Mouse (Mus musculus): ENCODE results near the gene Rnf227. TPM values are rescaled to one million over a fixed set of nuclear protein-coding genes. Genes with fewer than 3 reads are reported as not detected.

Rnf227 gene
- total RNA-seq, 2 experiments from 2014 or later = 0.34 to 0.48 TPM

DNA sequence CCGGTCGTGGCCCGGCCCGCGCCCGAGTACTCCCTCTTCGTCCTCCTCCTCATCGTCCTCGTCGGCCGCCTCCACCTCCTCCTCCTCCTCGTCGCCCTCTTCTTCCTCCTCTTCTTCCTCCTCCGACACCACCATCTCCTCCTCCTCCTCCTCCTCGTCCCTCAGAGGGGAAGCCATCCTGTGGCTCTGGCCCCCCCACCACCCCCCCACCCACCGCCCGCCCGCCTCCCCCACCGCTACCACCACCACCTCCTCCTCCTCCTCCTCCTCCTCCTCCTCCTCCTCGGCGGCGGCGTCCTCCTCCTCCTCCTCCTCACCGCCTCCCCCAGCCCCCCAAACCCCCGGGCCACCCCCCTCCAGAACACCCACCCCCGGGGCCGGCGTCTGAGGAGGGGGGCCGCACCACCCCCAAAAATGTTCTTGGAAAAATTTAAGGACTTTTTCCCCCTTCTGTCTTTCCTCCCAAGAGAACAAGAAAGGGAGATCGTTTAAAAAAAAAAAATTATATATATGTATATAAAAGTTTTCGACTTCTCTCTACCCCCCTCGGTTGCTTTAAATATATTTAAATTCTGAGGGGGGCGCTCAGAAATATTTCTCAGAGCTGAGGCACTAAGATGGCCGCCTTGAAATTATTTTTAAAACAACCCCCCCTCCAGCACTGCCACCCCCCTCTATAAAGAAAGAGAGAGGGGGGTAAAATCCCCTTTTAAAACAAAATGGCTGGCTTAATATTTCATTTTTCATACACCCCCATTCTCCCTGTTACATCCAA, 29.1 kb downstream of the Rnf227 start, which contains the start of gene Chd3:
Gene Chd3 (minus strand): TSS at position 192 of the 775 bp plus-strand sequence.
- no peak for DNase-seq
- intact Hi-C loops (cut with DNase I) = loop anchor here (2.0 kb wide), 1 partner anchor 45 kb away; no protein-coding TSS in a partner anchor

- intact Hi-C loops (cut with DNase I) = loop anchor here (2.0 kb wide), 1 partner anchor 45 kb away; no protein-coding TSS in a partner anchor
- DNase-seq = no peak
These were observed 29.9 kb downstream of the Rnf227 start for GRCm38 (mm10) chr11:69369990-69370816.

DNA sequence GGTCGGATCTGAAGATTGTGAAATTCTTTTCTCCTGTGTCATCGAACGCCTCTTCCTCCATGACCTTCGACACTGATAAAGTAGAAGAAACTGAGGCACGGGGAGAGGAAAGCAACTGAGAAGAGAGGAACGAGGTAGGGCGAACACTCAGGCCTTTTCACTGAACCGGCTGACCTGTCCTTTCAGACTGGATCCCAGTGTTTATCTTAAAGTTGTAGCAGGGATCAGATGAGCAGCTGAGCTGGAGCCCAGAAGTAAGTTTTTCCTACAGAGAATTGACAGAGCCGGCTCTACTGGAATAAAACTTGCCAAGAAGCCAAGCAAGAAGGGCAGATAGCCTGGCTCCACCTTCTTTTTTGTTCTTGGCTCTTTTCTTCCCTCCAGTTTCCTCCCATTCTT, 30.6 kb downstream of the Rnf227 start:
- intact Hi-C loops (cut with DNase I) = no loop called here
- no peak for DNase-seq

DNA sequence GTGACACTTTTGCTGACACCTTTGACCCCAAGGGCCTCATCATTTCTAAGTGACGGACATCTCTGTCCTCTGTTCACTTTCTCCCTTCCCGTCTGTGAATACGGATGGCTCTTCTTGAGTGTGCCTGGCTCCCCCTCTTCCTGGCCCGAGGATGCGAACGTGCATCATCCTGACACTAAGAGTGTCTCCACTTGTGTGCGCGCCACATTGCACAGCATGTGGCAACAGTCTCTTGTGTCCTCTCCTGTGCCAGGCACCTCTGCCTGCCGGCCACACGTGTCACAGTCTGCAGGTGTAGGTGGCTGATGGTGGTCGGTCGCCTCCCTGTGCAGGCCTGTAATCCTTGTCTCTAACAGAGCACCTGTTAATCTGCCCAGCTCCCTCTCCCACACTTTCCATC, 31.3 kb downstream of the Rnf227 start:
- DNase-seq = no peak
- intact Hi-C loops (cut with DNase I) = no loop called here

DNA sequence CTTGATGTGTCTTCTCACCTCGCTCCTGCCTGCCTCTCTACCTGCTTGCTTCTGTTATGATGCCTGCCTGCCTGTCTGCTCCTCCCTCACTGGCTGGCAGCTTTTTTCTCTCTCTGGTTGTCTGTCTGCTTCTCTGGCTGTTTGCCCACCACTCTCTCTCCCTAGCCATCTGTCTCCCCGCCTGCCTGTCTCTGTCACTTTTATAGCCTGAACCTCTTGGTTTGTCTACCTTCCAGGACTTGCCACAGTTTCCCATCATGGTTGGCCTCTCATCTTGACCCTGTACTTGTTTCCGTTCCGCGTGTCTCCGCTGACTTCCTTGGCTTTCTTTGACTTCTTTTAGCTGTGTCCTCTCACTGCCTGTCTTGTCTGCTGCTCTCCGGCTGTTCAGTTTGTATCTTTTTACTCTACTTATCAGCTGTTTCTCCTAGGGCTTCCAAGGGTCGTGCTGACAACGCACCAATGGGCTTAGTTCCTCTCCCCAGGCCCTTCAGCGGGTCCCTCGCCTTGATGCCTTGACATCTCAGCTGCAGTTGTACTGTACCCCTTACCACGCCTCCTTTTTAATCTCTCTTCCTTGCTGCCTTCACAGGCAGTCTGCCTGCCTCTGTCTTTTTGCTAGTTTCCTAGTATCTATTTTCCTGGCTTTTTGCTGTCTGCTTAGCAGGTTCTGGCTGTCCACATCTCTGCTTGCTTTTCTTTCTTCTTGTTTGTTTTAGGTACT, 32.0 kb downstream of the Rnf227 start:
- no peak for DNase-seq
- intact Hi-C loops (cut with DNase I) = no loop called here

DNA sequence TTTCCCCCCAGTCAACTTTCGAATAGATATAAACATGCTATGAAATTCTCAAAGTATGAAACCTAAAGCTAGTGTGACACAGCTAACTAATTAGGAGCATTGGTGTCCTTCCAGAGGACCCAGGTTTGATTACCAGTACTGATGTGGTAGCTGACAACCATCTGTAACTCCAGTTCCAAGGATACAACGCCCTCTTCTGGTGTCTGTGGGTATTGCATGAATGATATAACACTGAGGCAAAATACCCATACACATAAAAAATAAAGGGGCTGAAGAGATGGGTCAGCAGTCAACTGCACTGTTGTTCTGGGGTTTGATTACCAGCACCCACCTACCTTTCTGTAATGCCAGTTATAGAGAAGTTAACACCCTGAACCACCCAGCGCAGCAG, 32.5 kb downstream of the Rnf227 start:
- intact Hi-C loops (cut with DNase I) = no loop called here
- DNase-seq = no peak

GRCm38 (mm10) chr11:69373223-69373965, 33.1 kb downstream of the Rnf227 start:
- no peak for DNase-seq
- intact Hi-C loops (cut with DNase I) = no loop called here

DNA sequence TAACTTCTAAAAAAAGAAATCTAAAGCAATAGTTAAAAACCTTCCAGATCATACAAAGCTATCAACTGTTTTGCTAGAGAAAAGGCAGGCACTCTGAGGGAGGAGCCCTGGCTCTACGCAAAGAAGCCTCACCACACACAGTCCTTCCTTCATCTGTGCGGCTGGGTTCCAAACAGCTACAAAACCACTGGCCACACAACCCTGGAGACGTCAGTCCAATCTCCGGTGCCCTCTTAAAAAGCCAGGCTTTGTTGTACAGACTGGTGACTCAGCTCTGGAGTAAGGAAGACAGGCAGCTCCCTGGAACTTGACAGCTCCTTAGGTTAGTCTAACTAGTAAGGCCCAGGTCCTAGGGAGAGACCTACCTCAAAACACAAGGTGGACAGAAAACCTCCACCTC, 35.4 kb downstream of the Rnf227 start:
- DNase-seq = no peak
- intact Hi-C loops (cut with DNase I) = no loop called here

DNA sequence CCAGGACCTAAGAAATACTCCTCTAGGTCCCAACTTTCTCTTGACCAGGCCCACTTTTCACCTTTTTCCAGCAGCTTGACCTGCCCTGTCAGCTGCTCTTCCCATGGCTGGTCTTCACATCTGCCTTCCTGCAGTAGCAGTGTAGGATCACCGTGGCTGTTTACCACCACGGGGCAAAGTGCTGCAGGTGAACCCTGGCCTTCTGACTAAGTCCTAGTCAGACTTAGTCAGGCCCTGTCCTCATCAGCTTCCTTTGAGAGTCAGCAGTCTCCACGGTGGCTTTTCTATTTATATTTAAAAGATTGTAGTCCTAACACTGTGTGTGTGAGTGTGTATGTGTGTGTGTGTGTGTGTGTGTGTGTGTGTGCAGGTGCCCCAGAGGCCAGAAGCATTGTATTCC, 37.5 kb downstream of the Rnf227 start:
- DNase-seq = no peak
- intact Hi-C loops (cut with DNase I) = no loop called here

- intact Hi-C loops (cut with DNase I) = no loop called here
These were observed 39.3 kb downstream of the Rnf227 start for GRCm38 (mm10) chr11:69379600-69379999.

GRCm38 (mm10) chr11:69381356-69381755, 41.1 kb downstream of the Rnf227 start:
- no peak for DNase-seq
- intact Hi-C loops (cut with DNase I) = no loop called here

More at GRCm38 (mm10) chr11:69379600-69379999, 39.3 kb downstream of the Rnf227 start:
- no peak for DNase-seq

- intact Hi-C loops (cut with DNase I) = no loop called here
These were observed 42.3 kb downstream of the Rnf227 start for GRCm38 (mm10) chr11:69382478-69383105.

DNA sequence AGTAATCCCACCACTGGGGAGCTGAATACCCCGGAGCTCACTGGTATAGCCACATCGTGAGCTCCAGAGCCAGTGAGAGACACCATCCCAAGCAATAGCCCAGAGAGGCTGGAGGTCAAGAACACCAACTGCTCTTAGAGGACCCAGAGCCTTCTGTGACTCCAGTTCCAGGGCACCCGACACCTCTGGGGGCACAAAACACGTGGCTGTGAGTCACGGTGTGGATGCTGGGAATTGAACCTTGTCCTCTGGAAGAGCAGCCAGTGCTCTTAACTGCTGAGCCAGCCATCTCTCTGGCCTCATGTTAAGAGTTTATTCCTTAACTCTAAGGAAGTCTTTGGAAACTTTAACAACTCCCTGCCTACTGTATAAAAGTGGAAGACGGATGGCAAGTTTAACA, 44.7 kb downstream of the Rnf227 start:
- DNase-seq = no peak
- intact Hi-C loops (cut with DNase I) = loop anchor here (5.0 kb wide), 1 partner anchor 193 kb away; no protein-coding TSS in a partner anchor

More at GRCm38 (mm10) chr11:69382478-69383105, 42.3 kb downstream of the Rnf227 start:
- no peak for DNase-seq

GRCm38 (mm10) chr11:69386758-69387157, 46.5 kb downstream of the Rnf227 start:
- no peak for DNase-seq
- intact Hi-C loops (cut with DNase I) = loop anchor here (1.0 to 5.0 kb wide), 2 partner anchors 114 to 194 kb away; no protein-coding TSS in a partner anchor

DNA sequence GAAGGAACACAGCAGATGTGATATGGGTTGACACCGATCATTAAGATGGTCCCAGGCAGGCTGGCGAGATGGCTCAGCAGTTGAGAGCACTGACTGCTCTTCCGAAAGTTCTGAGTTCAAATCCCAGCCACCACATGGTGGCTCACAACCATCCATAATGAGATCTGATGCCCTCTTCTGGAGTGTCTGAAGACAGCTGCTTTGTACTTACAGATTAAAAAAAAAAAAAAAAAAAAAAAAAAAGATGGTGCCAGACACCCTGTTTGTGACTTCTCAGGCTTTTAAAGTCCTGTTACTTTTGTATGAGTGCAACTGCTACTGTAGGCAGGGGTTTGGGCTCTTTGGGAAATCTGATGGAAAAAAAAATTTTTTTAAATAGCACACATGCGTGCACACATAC, 48.4 kb downstream of the Rnf227 start:
- intact Hi-C loops (cut with DNase I) = loop anchor here (2.0 to 5.0 kb wide), 2 partner anchors 24 to 196 kb away; no protein-coding TSS in a partner anchor
- no peak for DNase-seq

DNA sequence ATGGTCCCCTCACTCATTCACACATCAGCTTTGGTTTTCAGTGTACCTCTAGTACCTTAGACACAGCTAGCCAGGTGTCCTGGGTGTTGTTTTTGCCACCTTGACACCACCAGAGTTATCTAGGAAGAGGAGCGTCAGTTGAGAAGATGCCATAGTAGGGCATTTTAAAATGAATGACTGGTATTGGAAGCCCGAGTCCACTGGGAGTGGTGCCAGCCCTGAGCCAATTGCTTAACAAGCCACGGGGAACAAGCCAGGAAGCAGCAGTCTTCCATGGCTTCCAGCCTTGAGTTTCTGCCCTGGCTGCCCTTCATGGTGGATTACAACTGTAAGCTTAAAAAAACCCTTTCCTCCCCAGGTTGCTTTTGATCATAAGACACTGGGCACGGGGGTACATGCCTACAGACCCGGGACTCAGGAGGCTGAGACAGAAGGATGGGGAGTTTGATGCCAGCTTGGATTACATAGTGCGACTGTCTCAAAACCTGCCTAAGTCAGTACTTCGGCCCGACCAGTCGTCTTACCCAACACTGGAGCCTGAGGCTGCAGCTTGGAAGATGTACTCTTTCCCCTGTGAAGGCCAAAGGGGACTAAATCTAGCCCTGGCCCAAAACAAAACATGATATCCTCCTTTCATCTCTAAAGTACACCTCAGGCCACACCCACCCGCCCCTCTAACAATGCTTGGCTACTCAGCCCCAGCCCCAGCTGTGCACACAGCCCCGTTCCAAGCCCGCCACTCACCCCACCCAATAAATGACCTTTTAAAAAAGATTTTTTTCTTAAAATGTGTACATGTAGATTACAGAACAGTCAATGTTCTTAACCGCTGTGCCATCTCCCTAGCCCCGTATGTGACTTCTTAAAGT, 49.5 kb downstream of the Rnf227 start:
- peak; percentile 48 to 53 for DNase-seq
- intact Hi-C loops (cut with DNase I) = loop anchor here (1.0 to 5.0 kb wide), 4 partner anchors 25 to 197 kb away; no protein-coding TSS in a partner anchor

DNA sequence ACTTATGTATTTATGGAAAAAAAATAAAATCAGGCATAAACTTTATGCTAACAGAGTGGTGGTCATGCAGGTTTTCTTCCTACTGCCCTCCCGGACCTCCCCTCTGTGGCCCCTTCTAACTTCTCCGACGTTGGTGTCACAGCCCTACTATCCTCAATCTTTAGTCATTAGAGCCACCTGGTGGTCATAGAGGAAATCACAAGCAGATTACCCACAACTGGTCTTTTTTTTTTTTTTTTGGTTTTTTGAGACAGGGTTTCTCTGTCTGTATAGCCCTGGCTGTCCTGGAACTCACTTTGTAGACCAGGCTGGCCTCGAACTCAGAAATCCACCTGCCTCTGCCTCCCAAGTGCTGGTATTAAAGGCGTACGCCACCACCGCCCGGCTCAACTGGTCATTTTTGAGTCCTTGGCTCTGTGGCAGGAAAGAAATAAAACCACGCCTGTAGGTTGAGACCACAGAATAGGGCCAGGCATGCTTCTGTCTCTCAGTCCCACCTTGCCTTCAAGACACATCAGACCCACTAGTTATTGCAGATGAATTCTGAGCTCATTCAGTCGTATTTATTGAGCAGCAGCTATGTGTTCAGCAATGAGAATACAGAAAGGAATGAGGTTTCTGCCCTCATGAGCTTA, 50.3 kb downstream of the Rnf227 start:
- intact Hi-C loops (cut with DNase I) = loop anchor here (1.0 to 2.0 kb wide), 2 partner anchors 58 to 122 kb away; no protein-coding TSS in a partner anchor
- DNase-seq = peak; percentile 52 to 82

Measured in heart, postnatal 14 days (tissue).